Mouse (Mus musculus): ENCODE results near the gene Scn4a. TPM values are rescaled to one million over a fixed set of nuclear protein-coding genes. Genes with fewer than 3 reads are reported as not detected.
"Not testable (repeated sequence)": the region's sequence is repeated elsewhere in the genome, so short reads cannot be mapped to it uniquely, and the experiment has no call there.

Scn4a gene
- not detected in 2 replicates for polyA plus RNA-seq (2014; fragmentation: Nextera tagmentation; extraction: Ambion mirVana)

GRCm38 (mm10) chr11:106353188-106353587, at the start of gene Scn4a:
TSS of gene Scn4a (minus strand) at chr11:106353288.
- 89% methylated on average over 12 of the region's 12 CpGs for WGBS

GRCm38 (mm10) chr11:106398481-106398880, 45.4 kb upstream of the Scn4a start:
- ATAC-seq (ENCODE audit: low FRiP score) (no peak), DNase-seq (ENCODE audit: low spot score, missing footprints) (no peak)
- H3K27ac ChIP-seq (ENCODE audit: low read depth, low read length) = no peak overlapping the region
- H3K4me2 ChIP-seq = no peak overlapping the region
- H3K9me3 ChIP-seq (ENCODE audit: control insufficient read depth, low read length) = no peaks in the 10 kb centered on the region
- no peaks in the 10 kb centered on the region for H3K27me3 ChIP-seq (ENCODE audit: control insufficient read depth, insufficient read depth, low read length)
- H3K9ac ChIP-seq (ENCODE audit: low read length) = no peak overlapping the region
- no peaks in the 10 kb centered on the region for H3K4me1 ChIP-seq (ENCODE audit: control insufficient read depth, insufficient read depth, low read length)
- 94% methylated on average over 8 of the region's 8 CpGs for WGBS
- no peaks in the 10 kb centered on the region; the same call in 1 of the 2 replicates for H3K36me3 ChIP-seq (ENCODE audit: control insufficient read depth, insufficient read depth, low read length)
- H3K4me3 ChIP-seq (ENCODE audit: low read depth, low read length) = no peak overlapping the region

More at GRCm38 (mm10) chr11:106353188-106353587, at the start of gene Scn4a:
- no peak within 1 kb of the TSS for H3K4me3 ChIP-seq (ENCODE audit: low read depth, low read length)
- DNase-seq (ENCODE audit: low spot score, missing footprints) (no peak), ATAC-seq (ENCODE audit: low FRiP score) (no peak)
- no peaks in the 10 kb centered on the region for H3K4me1 ChIP-seq (ENCODE audit: control insufficient read depth, insufficient read depth, low read length)
- H3K27me3 ChIP-seq (ENCODE audit: control insufficient read depth, insufficient read depth, low read length) = no peaks in the 10 kb centered on the region
- H3K4me2 ChIP-seq = no peak within 1 kb of the TSS
- no peaks in the 10 kb centered on the region for H3K9me3 ChIP-seq (ENCODE audit: control insufficient read depth, low read length)
- no peak within 1 kb of the TSS for H3K9ac ChIP-seq (ENCODE audit: low read length)
- H3K27ac ChIP-seq (ENCODE audit: low read depth, low read length) = no peak within 1 kb of the TSS
- no peaks in the 10 kb centered on the region for H3K36me3 ChIP-seq (ENCODE audit: control insufficient read depth, insufficient read depth, low read length)

- 78% methylated on average over 3 of the region's 3 CpGs for WGBS
- no peak for ATAC-seq (ENCODE audit: low FRiP score)
- Histone ChIP-seq H3K4me1 (ENCODE audit: control insufficient read depth, insufficient read depth, low read length) (no peaks in the 10 kb centered on the region), H3K27me3 (ENCODE audit: control insufficient read depth, insufficient read depth, low read length) (no peaks in the 10 kb centered on the region), H3K4me3 (ENCODE audit: low read depth, low read length) (no peak overlapping the region), H3K9me3 (ENCODE audit: control insufficient read depth, low read length) (no peaks in the 10 kb centered on the region), H3K4me2 (no peak overlapping the region), H3K27ac (ENCODE audit: low read depth, low read length) (no peak overlapping the region), H3K36me3 (ENCODE audit: control insufficient read depth, insufficient read depth, low read length) (no peaks in the 10 kb centered on the region; the same call in 1 of the 2 replicates), H3K9ac (ENCODE audit: low read length) (no peak overlapping the region)
- DNase-seq (ENCODE audit: low spot score, missing footprints) = no peak
These were observed 44.6 kb upstream of the Scn4a start for GRCm38 (mm10) chr11:106397656-106398055.

GRCm38 (mm10) chr11:106394055-106394454, 41.0 kb upstream of the Scn4a start:
- H3K4me2 ChIP-seq; H3K27me3 ChIP-seq (ENCODE audit: control insufficient read depth, insufficient read depth, low read length); H3K27ac ChIP-seq (ENCODE audit: low read depth, low read length); H3K9me3 ChIP-seq (ENCODE audit: control insufficient read depth, low read length); H3K4me1 ChIP-seq (ENCODE audit: control insufficient read depth, insufficient read depth, low read length); DNase-seq (ENCODE audit: low spot score, missing footprints); ATAC-seq (ENCODE audit: low FRiP score); H3K4me3 ChIP-seq (ENCODE audit: low read depth, low read length); H3K9ac ChIP-seq (ENCODE audit: low read length); H3K36me3 ChIP-seq (ENCODE audit: control insufficient read depth, insufficient read depth, low read length): not testable (repeated sequence)
- WGBS = 89% methylated on average over 2 of the region's 2 CpGs

GRCm38 (mm10) chr11:106393331-106393616, 40.2 kb upstream of the Scn4a start:
- no peak overlapping the region for H3K4me3 ChIP-seq (ENCODE audit: low read depth, low read length)
- H3K9me3 ChIP-seq (ENCODE audit: control insufficient read depth, low read length) = no peaks in the 10 kb centered on the region
- no peak overlapping the region for H3K4me2 ChIP-seq
- WGBS = 70% methylated on average over 4 of the region's 4 CpGs
- DNase-seq (ENCODE audit: low spot score, missing footprints) (no peak), ATAC-seq (ENCODE audit: low FRiP score) (no peak)
- H3K9ac ChIP-seq (ENCODE audit: low read length) = no peak overlapping the region
- no peak overlapping the region for H3K27ac ChIP-seq (ENCODE audit: low read depth, low read length)
- no peaks in the 10 kb centered on the region for H3K27me3 ChIP-seq (ENCODE audit: control insufficient read depth, insufficient read depth, low read length)
- H3K4me1 ChIP-seq (ENCODE audit: control insufficient read depth, insufficient read depth, low read length) = no peaks in the 10 kb centered on the region
- no peaks in the 10 kb centered on the region for H3K36me3 ChIP-seq (ENCODE audit: control insufficient read depth, insufficient read depth, low read length)

- H3K27me3 ChIP-seq (ENCODE audit: control insufficient read depth, insufficient read depth, low read length) = no peaks in the 10 kb centered on the region
- 68% methylated on average over 7 of the region's 7 CpGs for WGBS
- no peaks in the 10 kb centered on the region for H3K9me3 ChIP-seq (ENCODE audit: control insufficient read depth, low read length)
- no peak overlapping the region for H3K4me2 ChIP-seq
- no peak for DNase-seq (ENCODE audit: low spot score, missing footprints)
- no peaks in the 10 kb centered on the region for H3K4me1 ChIP-seq (ENCODE audit: control insufficient read depth, insufficient read depth, low read length)
- no peak overlapping the region for H3K4me3 ChIP-seq (ENCODE audit: low read depth, low read length)
- H3K9ac ChIP-seq (ENCODE audit: low read length) = no peak overlapping the region
- no peaks in the 10 kb centered on the region for H3K36me3 ChIP-seq (ENCODE audit: control insufficient read depth, insufficient read depth, low read length)
- H3K27ac ChIP-seq (ENCODE audit: low read depth, low read length) = no peak overlapping the region
- no peak for ATAC-seq (ENCODE audit: low FRiP score)
These were observed 39.7 kb upstream of the Scn4a start for GRCm38 (mm10) chr11:106392597-106393330.

- no peaks in the 10 kb centered on the region for H3K4me1 ChIP-seq (ENCODE audit: control insufficient read depth, insufficient read depth, low read length)
- H3K4me2 ChIP-seq = no peak overlapping the region
- ATAC-seq (ENCODE audit: low FRiP score) (peak; percentile 64), DNase-seq (ENCODE audit: low spot score, missing footprints) (peak; percentile 96)
- H3K9ac ChIP-seq (ENCODE audit: low read length) = no peak overlapping the region
- no peaks in the 10 kb centered on the region for H3K9me3 ChIP-seq (ENCODE audit: control insufficient read depth, low read length)
- no peak overlapping the region for H3K4me3 ChIP-seq (ENCODE audit: low read depth, low read length)
- no peaks in the 10 kb centered on the region for H3K27me3 ChIP-seq (ENCODE audit: control insufficient read depth, insufficient read depth, low read length)
- no peak overlapping the region for H3K27ac ChIP-seq (ENCODE audit: low read depth, low read length)
- 33% methylated on average over 6 of the region's 6 CpGs for WGBS
- H3K36me3 ChIP-seq (ENCODE audit: control insufficient read depth, insufficient read depth, low read length) = no peaks in the 10 kb centered on the region
These were observed 38.6 kb upstream of the Scn4a start for GRCm38 (mm10) chr11:106391546-106392188.

- no peak overlapping the region for H3K27ac ChIP-seq (ENCODE audit: low read depth, low read length)
- no peaks in the 10 kb centered on the region for H3K9me3 ChIP-seq (ENCODE audit: control insufficient read depth, low read length)
- no peaks in the 10 kb centered on the region for H3K27me3 ChIP-seq (ENCODE audit: control insufficient read depth, insufficient read depth, low read length)
- H3K36me3 ChIP-seq (ENCODE audit: control insufficient read depth, insufficient read depth, low read length) = no peaks in the 10 kb centered on the region
- ATAC-seq (ENCODE audit: low FRiP score) (no peak), DNase-seq (ENCODE audit: low spot score, missing footprints) (no peak)
- H3K4me1 ChIP-seq (ENCODE audit: control insufficient read depth, insufficient read depth, low read length) = no peaks in the 10 kb centered on the region
- H3K4me2 ChIP-seq = no peak overlapping the region
- H3K9ac ChIP-seq (ENCODE audit: low read length) = no peak overlapping the region
- WGBS = 72% methylated on average over 3 of the region's 3 CpGs
- no peak overlapping the region for H3K4me3 ChIP-seq (ENCODE audit: low read depth, low read length)
These were observed 37.7 kb upstream of the Scn4a start for GRCm38 (mm10) chr11:106390757-106391156.

- ATAC-seq (ENCODE audit: low FRiP score) (no peak), DNase-seq (ENCODE audit: low spot score, missing footprints) (no peak)
- Histone ChIP-seq H3K9ac (ENCODE audit: low read length) (no peak overlapping the region), H3K27ac (ENCODE audit: low read depth, low read length) (no peak overlapping the region), H3K4me1 (ENCODE audit: control insufficient read depth, insufficient read depth, low read length) (no peaks in the 10 kb centered on the region), H3K36me3 (ENCODE audit: control insufficient read depth, insufficient read depth, low read length) (no peaks in the 10 kb centered on the region), H3K27me3 (ENCODE audit: control insufficient read depth, insufficient read depth, low read length) (no peaks in the 10 kb centered on the region), H3K4me2 (no peak overlapping the region), H3K9me3 (ENCODE audit: control insufficient read depth, low read length) (no peaks in the 10 kb centered on the region), H3K4me3 (ENCODE audit: low read depth, low read length) (no peak overlapping the region)
- 44% methylated on average over 3 of the region's 3 CpGs for WGBS
These were observed 36.5 kb upstream of the Scn4a start for GRCm38 (mm10) chr11:106389611-106390010.
